Mouse (Mus musculus) myocyte (in vitro differentiated cells): ENCODE results near the gene Rhou. TPM values are rescaled to one million over a fixed set of nuclear protein-coding genes. Genes with fewer than 3 reads are reported as not detected.

Experiments used
- H3K27me3 ChIP-seq: one replicate; pipeline ENCODE4 v1.6.1; 2011; ENCODE audit not compliant: control insufficient read depth, insufficient read depth, insufficient read length
- H3K36me3 ChIP-seq: one replicate; pipeline ENCODE4 v1.6.1; 2011; ENCODE audit not compliant: control insufficient read depth, insufficient read depth
- H3K4me2 ChIP-seq: one replicate; pipeline ENCODE4 v1.6.1; 2011; ENCODE audit warnings: low read depth, control low read depth
- H3K4me3 ChIP-seq: one replicate; pipeline ENCODE4 v1.5.1; 2011; ENCODE audit warnings: mild to moderate bottlenecking, control low read depth, moderate library complexity
- H3K79me2 ChIP-seq: one replicate; pipeline ENCODE4 v1.6.1; 2011; ENCODE audit not compliant: control insufficient read depth, insufficient read depth
- H3ac ChIP-seq: one replicate; pipeline ENCODE4 v1.6.1; 2011; ENCODE audit not compliant: control insufficient read depth, insufficient read length
- CEBPB ChIP-seq: IDR thresholded peaks from 2 replicates; pipeline ENCODE4 v1.6.1; 2011; ENCODE audit warnings: mild to moderate bottlenecking, moderate library complexity; ENCODE audit not compliant: poor library complexity, insufficient read depth, severe bottlenecking
- E2F4 ChIP-seq: IDR thresholded peaks from one replicate; pipeline ENCODE4 v1.6.1; 2011; ENCODE audit warnings: mild to moderate bottlenecking, control low read depth, moderate library complexity; ENCODE audit not compliant: insufficient read depth
- MAX ChIP-seq: IDR thresholded peaks from one replicate; pipeline ENCODE4 v1.6.1; 2011; ENCODE audit warnings: low read depth, mild to moderate bottlenecking, control low read depth
- MYOD1 ChIP-seq, 3 experiments: IDR thresholded peaks; one replicate each; pipeline ENCODE4 v1.6.1; 2011; ENCODE audit warnings: control low read depth in 2 of 3, low read depth in 2 of 3, mild to moderate bottlenecking in 2 of 3, moderate library complexity in 1 of 3; ENCODE audit not compliant: insufficient read length in 2 of 3, control insufficient read depth in 1 of 3
- MYOG ChIP-seq, 3 experiments: IDR thresholded peaks; one replicate each; pipeline ENCODE4 v1.6.1; 2011; ENCODE audit warnings: control low read depth in 2 of 3, low read depth in 2 of 3, mild to moderate bottlenecking in 2 of 3; ENCODE audit not compliant: insufficient read length in 2 of 3, control insufficient read depth in 1 of 3, insufficient read depth in 1 of 3
- POLR2A ChIP-seq: IDR thresholded peaks from one replicate; pipeline ENCODE4 v1.6.1; 2011; ENCODE audit warnings: low read depth, mild to moderate bottlenecking, control low read depth, moderate library complexity; ENCODE audit not compliant: insufficient read length
- POLR2AphosphoS2 ChIP-seq: IDR thresholded peaks from one replicate; pipeline ENCODE4 v1.6.1; 2011; ENCODE audit warnings: low read depth, control low read depth; ENCODE audit not compliant: insufficient read length
- REST ChIP-seq: IDR thresholded peaks from one replicate; pipeline ENCODE4 v1.6.1; 2011; ENCODE audit warnings: mild to moderate bottlenecking, control low read depth, moderate library complexity; ENCODE audit not compliant: insufficient read depth, insufficient read length
- SRF ChIP-seq: IDR thresholded peaks from one replicate; pipeline ENCODE4 v1.6.1; 2011; ENCODE audit warnings: low read depth; ENCODE audit not compliant: control insufficient read depth, insufficient read length
- TCF12 ChIP-seq: IDR thresholded peaks from one replicate; pipeline ENCODE4 v1.6.1; 2011; ENCODE audit warnings: mild to moderate bottlenecking, control low read depth; ENCODE audit not compliant: poor library complexity, insufficient read depth, severe bottlenecking
- TCF3 ChIP-seq: IDR thresholded peaks from one replicate; pipeline ENCODE4 v1.6.1; 2011; ENCODE audit warnings: low read depth, control low read depth; ENCODE audit not compliant: insufficient read length
- USF1 ChIP-seq: IDR thresholded peaks from one replicate; pipeline ENCODE4 v1.6.1; 2011; ENCODE audit warnings: low read depth, mild to moderate bottlenecking, control low read depth, moderate library complexity
- polyA plus RNA-seq: library from polyadenylated mRNA; unstranded; fragments of >200 nt; fragmentation: generic; extraction: Trizol; gene quantifications from one replicate; pipeline ENCODE4 v1.2.1, GENCODE M21; 2012; ENCODE audit warnings: missing spikeins

The Rhou gene
- polyA plus RNA-seq, 1 experiment = 11.8 TPM

DNA sequence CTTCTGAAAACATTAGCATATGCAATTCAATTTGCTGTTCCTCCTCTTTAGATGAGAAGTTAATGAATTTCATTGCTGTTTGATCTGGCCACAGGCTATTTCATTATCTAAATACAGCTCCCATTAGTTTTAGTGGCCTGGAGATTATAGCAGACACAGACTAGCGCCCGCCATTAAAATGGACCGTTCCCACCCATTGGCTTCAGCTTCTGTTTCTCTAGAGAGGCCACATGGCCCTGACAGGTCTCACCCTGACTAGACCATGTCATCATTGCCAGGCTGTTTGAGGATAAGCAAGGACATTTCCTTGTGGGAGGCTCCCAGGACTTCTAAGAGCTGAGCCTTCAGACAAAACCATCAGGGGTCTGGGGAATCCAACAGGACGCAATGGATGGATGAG lies 31.7 kb downstream of the Rhou start:
- H3K36me3 ChIP-seq = no peaks in the 10 kb centered on the region
- H3K4me3 ChIP-seq = no peak overlapping the region
- H3K79me2 ChIP-seq = no peaks in the 10 kb centered on the region
- no peaks in the 10 kb centered on the region for H3K27me3 ChIP-seq
- TF ChIP-seq CEBPB = no peak
- TF ChIP-seq MYOG (IDR thresholded peaks at IDR 0.05; ENCODE audit: control insufficient read depth in 1 of 3, insufficient read depth in 1 of 3, insufficient read length in 2 of 3, low read depth in 2 of 3) = no peak
- no peak for TF ChIP-seq REST
- TF ChIP-seq E2F4 = no peak
- no peak for TF ChIP-seq MYOD1 (IDR thresholded peaks at IDR 0.05; ENCODE audit: control insufficient read depth in 1 of 3, insufficient read length in 2 of 3, low read depth in 2 of 3)
- TF ChIP-seq SRF = no peak
- no peak for TF ChIP-seq POLR2AphosphoS2
- no peak for TF ChIP-seq MAX
- no peak for TF ChIP-seq POLR2A
- no peak for TF ChIP-seq TCF3
- TF ChIP-seq TCF12 = no peak
- no peak for TF ChIP-seq USF1
- no peak overlapping the region for H3ac ChIP-seq
- no peak overlapping the region for H3K4me2 ChIP-seq

DNA sequence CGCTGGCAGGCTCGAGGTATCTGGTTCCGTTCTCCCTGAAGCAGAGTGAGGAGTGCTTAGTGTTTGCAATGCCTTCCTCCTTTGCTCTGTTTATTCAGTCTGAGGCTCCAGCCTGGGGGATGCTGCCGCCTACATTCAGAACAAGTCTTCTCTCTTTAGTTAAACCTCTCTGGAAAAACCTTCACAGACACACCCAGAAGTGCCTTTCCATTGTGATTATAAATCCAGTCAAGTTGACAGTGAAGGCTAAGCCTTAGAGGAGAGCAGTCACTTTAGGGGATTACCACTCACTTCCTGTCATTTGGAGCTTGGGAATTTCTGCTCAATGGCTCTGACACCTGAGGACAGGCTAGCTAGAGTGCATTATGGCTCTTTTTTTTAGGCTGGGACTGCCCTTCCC lies 34.1 kb downstream of the Rhou start:
- H3K4me3 ChIP-seq = no peak overlapping the region
- TF ChIP-seq TCF12 (no peak), MAX (no peak), POLR2AphosphoS2 (no peak), USF1 (no peak), MYOD1 (IDR thresholded peaks at IDR 0.05; ENCODE audit: control insufficient read depth in 1 of 3, insufficient read length in 2 of 3, low read depth in 2 of 3) (no peak), MYOG (IDR thresholded peaks at IDR 0.05; ENCODE audit: control insufficient read depth in 1 of 3, insufficient read depth in 1 of 3, insufficient read length in 2 of 3, low read depth in 2 of 3) (no peak)
- H3K36me3 ChIP-seq = no peaks in the 10 kb centered on the region
- no peak overlapping the region for H3K4me2 ChIP-seq
- H3ac ChIP-seq = no peak overlapping the region
- H3K27me3 ChIP-seq = no peaks in the 10 kb centered on the region
- H3K79me2 ChIP-seq = no peaks in the 10 kb centered on the region

DNA sequence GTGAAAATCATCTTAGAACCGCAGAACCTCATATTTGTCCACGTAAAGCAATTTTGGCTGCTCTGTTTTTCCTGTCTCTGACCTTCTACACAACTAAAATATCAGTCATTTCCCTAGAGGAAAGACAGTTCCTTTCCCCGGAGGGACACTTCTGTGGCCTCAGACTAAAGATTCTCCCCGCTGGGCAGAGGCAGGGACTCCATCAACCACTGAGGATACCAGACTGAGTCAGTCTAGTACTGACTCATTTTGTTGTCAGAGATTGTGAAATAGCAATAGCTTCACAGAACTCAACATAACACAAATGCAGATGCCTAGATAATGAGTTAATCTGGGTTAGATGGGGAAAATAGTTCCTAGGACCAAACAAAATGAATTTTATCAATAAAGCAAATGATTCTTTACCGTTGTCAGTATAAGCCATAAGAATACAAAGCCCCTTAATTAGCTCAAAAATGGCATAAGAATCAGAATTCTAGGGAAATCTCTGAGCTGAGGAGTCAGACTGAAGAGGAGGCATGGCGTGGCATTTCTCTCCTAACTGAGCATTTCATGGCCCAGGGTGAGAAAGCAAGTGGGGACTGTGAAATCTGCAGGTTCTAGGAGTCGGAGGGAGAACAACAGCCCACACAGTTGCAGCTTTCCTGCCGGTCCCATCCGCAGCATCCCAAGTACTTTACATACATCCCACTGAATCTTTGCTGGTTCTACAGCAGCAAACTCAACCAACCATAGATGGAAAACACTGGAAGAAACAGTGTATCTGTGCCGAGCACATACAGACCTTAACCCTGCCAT lies 38.6 kb downstream of the Rhou start:
- no peak overlapping the region for H3K4me3 ChIP-seq
- TF ChIP-seq POLR2AphosphoS2 (no peak), TCF3 (no peak), CEBPB (peak; percentile 97), MAX (no peak), MYOG (IDR thresholded peaks at IDR 0.05; ENCODE audit: control insufficient read depth in 1 of 3, insufficient read depth in 1 of 3, insufficient read length in 2 of 3, low read depth in 2 of 3) (no peak), POLR2A (no peak)
- H3K4me2 ChIP-seq = peak overlapping the region; percentile 43
- no peaks in the 10 kb centered on the region for H3K36me3 ChIP-seq
- H3K27me3 ChIP-seq = no peaks in the 10 kb centered on the region
- no peaks in the 10 kb centered on the region for H3K79me2 ChIP-seq
- no peak overlapping the region for H3ac ChIP-seq

DNA sequence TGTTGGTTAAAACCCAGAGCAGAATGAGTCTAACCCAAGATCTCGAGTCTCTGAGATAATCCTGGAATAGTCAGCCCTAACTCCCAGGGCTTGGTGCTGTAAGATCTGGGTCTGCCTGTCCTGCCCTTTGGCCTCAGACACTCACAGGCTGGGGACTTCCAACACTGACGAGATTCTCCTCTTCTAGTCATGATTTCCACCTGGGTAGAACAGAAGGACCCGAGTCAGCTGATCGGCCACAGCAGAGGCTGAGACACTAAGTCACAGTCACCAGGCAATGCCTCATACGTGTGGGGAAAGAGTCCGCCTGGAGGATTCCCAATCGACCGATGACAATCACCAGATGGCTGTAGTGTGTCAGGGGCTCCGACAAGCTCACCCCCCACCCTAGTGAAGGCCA lies 42.4 kb downstream of the Rhou start:
- Histone ChIP-seq H3K27me3 (no peaks in the 10 kb centered on the region), H3ac (no peak overlapping the region), H3K4me3 (no peak overlapping the region), H3K4me2 (no peak overlapping the region), H3K36me3 (no peaks in the 10 kb centered on the region), H3K79me2 (no peaks in the 10 kb centered on the region)
- no peak for TF ChIP-seq USF1
- no peak for TF ChIP-seq POLR2A
- TF ChIP-seq POLR2AphosphoS2 = no peak
- no peak for TF ChIP-seq CEBPB
- TF ChIP-seq REST = no peak
- TF ChIP-seq TCF3 = no peak
- no peak for TF ChIP-seq E2F4
- no peak for TF ChIP-seq MAX
- no peak for TF ChIP-seq MYOG (IDR thresholded peaks at IDR 0.05; ENCODE audit: control insufficient read depth in 1 of 3, insufficient read depth in 1 of 3, insufficient read length in 2 of 3, low read depth in 2 of 3)
- no peak for TF ChIP-seq TCF12
- TF ChIP-seq MYOD1 (IDR thresholded peaks at IDR 0.05; ENCODE audit: control insufficient read depth in 1 of 3, insufficient read length in 2 of 3, low read depth in 2 of 3) = no peak
- no peak for TF ChIP-seq SRF

DNA sequence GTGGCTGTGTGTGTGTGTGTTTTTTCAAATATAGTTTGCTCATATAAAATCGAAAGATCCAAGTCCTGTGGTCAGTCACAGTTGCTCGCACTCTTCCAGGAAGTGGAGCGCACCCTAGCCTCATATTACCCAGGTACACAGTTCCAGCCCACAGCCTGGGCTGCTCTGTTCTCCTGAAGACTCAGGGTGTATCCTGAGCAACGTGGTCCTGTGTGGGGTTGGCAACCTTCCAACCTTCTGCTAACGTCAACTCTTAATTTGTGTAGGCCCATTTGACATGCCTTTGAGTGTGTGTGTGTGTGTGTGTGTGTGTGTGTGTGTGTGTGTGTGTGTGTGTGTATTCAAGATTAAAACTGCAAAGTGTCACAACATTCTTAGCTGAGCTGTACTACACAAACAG lies 43.6 kb downstream of the Rhou start:
- H3K27me3 ChIP-seq = no peaks in the 10 kb centered on the region
- no peaks in the 10 kb centered on the region for H3K36me3 ChIP-seq
- H3ac ChIP-seq = no peak overlapping the region
- TF ChIP-seq SRF (no peak), REST (no peak), USF1 (no peak), MYOG (IDR thresholded peaks at IDR 0.05; ENCODE audit: control insufficient read depth in 1 of 3, insufficient read depth in 1 of 3, insufficient read length in 2 of 3, low read depth in 2 of 3) (no peak), POLR2A (no peak)
- H3K79me2 ChIP-seq = no peaks in the 10 kb centered on the region
- no peak overlapping the region for H3K4me2 ChIP-seq
- H3K4me3 ChIP-seq = no peak overlapping the region
